Mouse (Mus musculus) C3H10T1/2 (cell line): ENCODE data around the gene Gnl3l. TPM values are rescaled to one million over a fixed set of nuclear protein-coding genes. Genes with fewer than 3 reads are reported as not detected.

Experiments used
- polyA plus RNA-seq, 2 experiments: library from polyadenylated mRNA; unstranded; fragments of >200 nt; fragmentation: generic; extraction: Trizol; gene quantifications; one replicate each; pipeline ENCODE4 v1.2.1; 2012; ENCODE audit warnings: missing spikeins in 2 of 2

The Gnl3l gene
- polyA plus RNA-seq = 10 to 100 TPM in 1 of 2 experiments, 1 to 10 TPM in 1; 1.4 to 11.7 TPM

DNA sequence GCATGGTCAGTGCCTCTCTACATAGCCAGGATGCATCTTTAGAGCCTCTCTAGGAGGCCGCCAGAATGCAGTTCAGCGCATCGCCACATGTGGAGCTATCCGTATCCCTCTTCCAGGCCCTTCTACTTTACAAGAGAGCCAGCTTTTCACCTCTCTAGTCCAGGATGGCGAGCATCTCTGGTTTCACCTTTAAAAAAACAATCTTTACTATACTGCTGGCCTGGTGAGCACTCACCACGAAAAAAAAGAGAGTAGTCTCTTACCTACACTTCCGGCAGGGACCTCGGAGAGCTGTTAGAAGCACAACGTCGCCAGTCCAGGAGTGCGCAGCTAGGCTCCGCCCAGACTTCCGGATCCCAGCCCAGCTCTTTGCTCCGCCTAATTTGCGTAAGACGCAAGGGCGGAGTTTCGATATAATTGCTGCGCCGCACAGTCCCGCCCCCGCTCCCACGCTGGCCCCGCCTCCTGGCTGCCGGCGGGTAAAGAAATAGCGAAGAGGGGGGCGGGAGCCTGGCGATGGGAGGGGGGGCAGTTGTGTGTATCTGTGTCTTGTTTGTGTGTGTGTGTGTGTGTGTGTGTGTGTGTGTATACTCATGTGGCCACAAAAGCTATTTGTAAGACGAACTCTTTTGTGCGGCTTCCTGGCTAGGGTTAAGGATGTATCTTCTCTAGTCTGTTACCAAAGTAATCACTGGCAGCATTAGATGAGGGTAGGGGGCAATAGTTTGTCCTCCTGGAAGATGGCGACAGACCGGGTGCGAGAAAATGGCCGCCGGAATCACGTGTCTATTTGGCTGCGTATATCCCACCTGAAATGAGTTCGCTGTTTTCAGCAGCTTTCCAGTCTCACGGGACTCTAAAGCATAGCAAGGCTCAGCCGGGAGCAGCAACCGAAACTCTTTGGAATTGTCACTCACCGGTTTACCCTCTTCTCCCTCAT is at the start of gene Gnl3l:
TSS of gene Gnl3l (minus strand) at position 385 of the 940 bp plus-strand sequence.

GRCm38 (mm10) chrX:151045850-151046249 is 28.7 kb upstream of the Gnl3l start, which contains the start of gene Fgd1:
Gene Fgd1 (plus strand): TSS chrX:151046150.

Other genes with a start within 250 kb of the Gnl3l start
- 100 to 1,000 TPM in 1 of 2 experiments, 10 to 100 TPM in 1; 24.2 to 432 TPM for gene Maged2, start 203.0 kb downstream of the Gnl3l start, polyA plus RNA-seq
- 10 to 100 TPM; 12.0 to 31.3 TPM for gene Fgd1, start 28.8 kb upstream of the Gnl3l start, polyA plus RNA-seq
- gene Tsr2, start 79.2 kb upstream of the Gnl3l start, polyA plus RNA-seq = 10 to 100 TPM; 22.1 to 25.6 TPM
- under 1 TPM in 1 of 2 experiments, not detected in 1; 0.01 TPM for gene Wnk3, start 180.8 kb upstream of the Gnl3l start, polyA plus RNA-seq